Mouse (Mus musculus): Measurements from ENCODE around the gene Rnase2b.
"Not testable (repeated sequence)": the region's sequence is repeated elsewhere in the genome, so short reads cannot be mapped to it uniquely, and the experiment has no call there.

Gene Rnase2b
- long read RNA-seq, experiment 1 = 0 reads
- long read RNA-seq, experiment 2 = 0 reads

- intact Hi-C loops (cut with DNase I) = not testable (repeated sequence)
Measured at GRCm38 (mm10) chr14:51161976-51162375, at the start of gene Rnase2b. Gene Rnase2b, plus strand, starts transcription at chr14:51162260.

GRCm38 (mm10) chr14:51113476-51113875, 48.6 kb upstream of the Rnase2b start:
- intact Hi-C loops (cut with DNase I) = no loop called here

GRCm38 (mm10) chr14:51113916-51114560, 48.0 kb upstream of the Rnase2b start, which contains the start of gene Eddm3b:
Gene Eddm3b, plus strand, starts transcription at chr14:51114426.
- intact Hi-C loops (cut with DNase I) = no loop called here

- intact Hi-C loops (cut with DNase I) = no loop called here
Measured at GRCm38 (mm10) chr14:51125684-51126083, 36.4 kb upstream of the Rnase2b start.

GRCm38 (mm10) chr14:51127648-51128258, 34.3 kb upstream of the Rnase2b start:
- intact Hi-C loops (cut with DNase I) = no loop called here

- intact Hi-C loops (cut with DNase I) = no loop called here
Measured at GRCm38 (mm10) chr14:51128775-51129623, 33.1 kb upstream of the Rnase2b start.

- intact Hi-C loops (cut with DNase I) = no loop called here
Measured at GRCm38 (mm10) chr14:51129624-51129975, 32.5 kb upstream of the Rnase2b start.

GRCm38 (mm10) chr14:51130315-51130940, 31.6 kb upstream of the Rnase2b start:
- intact Hi-C loops (cut with DNase I) = no loop called here

- intact Hi-C loops (cut with DNase I) = no loop called here
Measured at GRCm38 (mm10) chr14:51131086-51131815, 30.8 kb upstream of the Rnase2b start.

GRCm38 (mm10) chr14:51132372-51132771, 29.7 kb upstream of the Rnase2b start:
- intact Hi-C loops (cut with DNase I) = no loop called here

GRCm38 (mm10) chr14:51140342-51140741, 21.7 kb upstream of the Rnase2b start:
- intact Hi-C loops (cut with DNase I) = no loop called here

GRCm38 (mm10) chr14:51142119-51142518, 19.9 kb upstream of the Rnase2b start:
- intact Hi-C loops (cut with DNase I) = no loop called here

GRCm38 (mm10) chr14:51142568-51142967, 19.5 kb upstream of the Rnase2b start:
- intact Hi-C loops (cut with DNase I) = no loop called here

- intact Hi-C loops (cut with DNase I) = no loop called here
Measured at GRCm38 (mm10) chr14:51143287-51143686, 18.8 kb upstream of the Rnase2b start.

- intact Hi-C loops (cut with DNase I) = no loop called here
Measured at GRCm38 (mm10) chr14:51143937-51144336, 18.1 kb upstream of the Rnase2b start.

- intact Hi-C loops (cut with DNase I) = no loop called here
Measured at GRCm38 (mm10) chr14:51144451-51144850, 17.6 kb upstream of the Rnase2b start.

GRCm38 (mm10) chr14:51145521-51145920, 16.5 kb upstream of the Rnase2b start:
- intact Hi-C loops (cut with DNase I) = no loop called here

GRCm38 (mm10) chr14:51146685-51147084, 15.4 kb upstream of the Rnase2b start, which contains the start of gene Rnase1:
Gene Rnase1, minus strand, starts transcription at chr14:51146785.
- intact Hi-C loops (cut with DNase I) = no loop called here

GRCm38 (mm10) chr14:51148006-51148405, 14.1 kb upstream of the Rnase2b start:
- intact Hi-C loops (cut with DNase I) = no loop called here

- intact Hi-C loops (cut with DNase I) = no loop called here
Measured at GRCm38 (mm10) chr14:51149164-51149563, 12.9 kb upstream of the Rnase2b start.

Data from adrenal gland (tissue).